In genomic region chr3:67499406-67499791, GRCm38 (mm10) we compare ENCODE assay signal across 20 mouse cellular contexts. TPM values are rescaled to one million over a fixed set of nuclear protein-coding genes. Genes with fewer than 3 reads are reported as not detected.
"Had no signal": no experiment of that assay in that cellular context is flagged by ENCODE, and none has a peak within 500 bp of the region (broad histone marks: within the 10 kb centered on the region; RNA-seq: fewer than 3 reads in every experiment).

No protein-coding gene starts in this region.

- H3K27me3 ChIP-seq: neural tube, embryonic 12.5 days; neural tube, embryonic 15.5 days had no signal

- H3K36me3 ChIP-seq: midbrain, embryonic 12.5 days; midbrain, embryonic 15.5 days; neural tube, embryonic 12.5 days; neural tube, embryonic 15.5 days had no signal

- H3K27ac ChIP-seq: kidney, postnatal 0 days; layer of hippocampus, adult 2 months; left cerebral cortex, adult 2 months; macrophage; midbrain, embryonic 12.5 days; midbrain, embryonic 15.5 days; neural tube, embryonic 12.5 days; neural tube, embryonic 15.5 days had no signal

- H3K4me3 ChIP-seq: layer of hippocampus, adult 2 months; left cerebral cortex, adult 2 months; midbrain, embryonic 12.5 days; midbrain, embryonic 15.5 days; neural tube, embryonic 12.5 days; neural tube, embryonic 15.5 days had no signal

- DNase-seq: kidney, adult 2 months; kidney, postnatal 25 days; layer of hippocampus, adult 9-11 months; layer of hippocampus, postnatal 36 days; lung, embryonic 14.5 days; retina, postnatal 1 day; right cerebral cortex, postnatal 25 days; spleen, adult 18-20 months; thymus, postnatal 25 days had no signal

- H3K9me3 ChIP-seq: midbrain, embryonic 12.5 days; midbrain, embryonic 15.5 days; neural tube, embryonic 12.5 days; neural tube, embryonic 15.5 days had no signal

- H3K9ac ChIP-seq: lung, embryonic 14.5 days; midbrain, embryonic 12.5 days; midbrain, embryonic 15.5 days; neural tube, embryonic 12.5 days; neural tube, embryonic 15.5 days had no signal

- H3K4me1 ChIP-seq: midbrain, embryonic 15.5 days; neural tube, embryonic 12.5 days; neural tube, embryonic 15.5 days had no signal

- H3K4me2 ChIP-seq: lung, embryonic 14.5 days; midbrain, embryonic 12.5 days; midbrain, embryonic 15.5 days; neural tube, embryonic 12.5 days; neural tube, embryonic 15.5 days had no signal

- ATAC-seq: intestine, postnatal 0 days; lung, postnatal 0 days; midbrain, embryonic 15.5 days had no signal

RNA-seq across cellular contexts. Expression of gene Rarres1, which starts 15.9 kb away (rescaled TPM):
- total RNA-seq: megakaryocyte, adult 5-6 weeks had no signal
